ENCODE assay signal across 12 mouse cellular contexts in genomic region chr10:29855749-29856313, GRCm38 (mm10).
"Had no signal": no experiment of that assay in that cellular context is flagged by ENCODE, and none has a peak within 500 bp of the region (broad histone marks: within the 10 kb centered on the region; RNA-seq: fewer than 3 reads in every experiment).

No protein-coding gene starts in this region.

- H3K36me3 ChIP-seq: limb, embryonic 12.5 days; liver, embryonic 13.5 days; neural tube, embryonic 15.5 days had no signal

- DNase-seq: kidney, postnatal 25 days; liver; liver, embryonic 13.5 days; liver, postnatal 0 days; lung, postnatal 36 days; right cerebral cortex, adult 18-20 months; right cerebral cortex, postnatal 25 days; thymus, postnatal 4 days had no signal

- H3K27ac ChIP-seq: limb, embryonic 12.5 days; liver, embryonic 13.5 days; neural tube, embryonic 15.5 days had no signal

- H3K9me3 ChIP-seq: limb, embryonic 12.5 days; liver, embryonic 13.5 days; neural tube, embryonic 15.5 days had no signal

- H3K4me1 ChIP-seq: liver, embryonic 13.5 days had no signal

- H3K9ac ChIP-seq: limb, embryonic 12.5 days; liver, embryonic 13.5 days; liver, postnatal 0 days; neural tube, embryonic 15.5 days had no signal

- H3K4me2 ChIP-seq: limb, embryonic 12.5 days; liver, embryonic 13.5 days; neural tube, embryonic 15.5 days had no signal

- H3K4me3 ChIP-seq: limb, embryonic 12.5 days; liver, embryonic 13.5 days; myocyte; neural tube, embryonic 15.5 days had no signal

- H3K27me3 ChIP-seq: limb, embryonic 12.5 days; liver, embryonic 13.5 days; neural tube, embryonic 15.5 days had no signal

- ATAC-seq: liver, postnatal 0 days; lung, postnatal 0 days had no signal
